Mouse (Mus musculus) forebrain, embryonic 13.5 days (tissue): ENCODE results near the gene Ipcef1. TPM values are rescaled to one million over a fixed set of nuclear protein-coding genes. Genes with fewer than 3 reads are reported as not detected.
"Not testable (repeated sequence)": the region's sequence is repeated elsewhere in the genome, so short reads cannot be mapped to it uniquely, and the experiment has no call there.

Experiments
- ATAC-seq: fragments of 200-750 bp; cut with Nextera tagmentation; 2 replicates; pipeline ENCODE4 v1.8.0; 2017
- H3K27ac ChIP-seq: fragments of 300-500 bp; sonication (generic); 2 replicates; pipeline ENCODE4 v1.5.1; 2015; ENCODE audit warnings: inconsistent platforms, mild to moderate bottlenecking, moderate library complexity
- H3K27me3 ChIP-seq: fragments of 300-500 bp; sonication (generic); 2 replicates; pipeline ENCODE4 v1.6.1; 2015; ENCODE audit warnings: mild to moderate bottlenecking, inconsistent platforms
- H3K36me3 ChIP-seq: fragments of 300-500 bp; sonication (generic); 2 replicates; pipeline ENCODE4 v1.6.1; 2015; ENCODE audit warnings: mild to moderate bottlenecking, inconsistent platforms; ENCODE audit not compliant: poor library complexity, severe bottlenecking
- H3K4me1 ChIP-seq: fragments of 300-500 bp; sonication (generic); 2 replicates; pipeline ENCODE4 v1.6.1; 2015; ENCODE audit warnings: inconsistent platforms
- H3K4me2 ChIP-seq: fragments of 300-500 bp; sonication (generic); 2 replicates; pipeline ENCODE4 v1.6.1; 2015; ENCODE audit warnings: inconsistent platforms, mild to moderate bottlenecking, moderate library complexity
- H3K4me3 ChIP-seq: fragments of 300-500 bp; sonication (generic); 2 replicates; pipeline ENCODE4 v1.5.1; 2015; ENCODE audit warnings: mild to moderate bottlenecking, inconsistent platforms
- H3K9ac ChIP-seq: fragments of 300-500 bp; sonication (generic); 2 replicates; pipeline ENCODE4 v1.6.1; 2015; ENCODE audit warnings: mild to moderate bottlenecking, inconsistent platforms
- H3K9me3 ChIP-seq: fragments of 300-500 bp; sonication (generic); replicated peaks from 2 replicates; pipeline ENCODE4 v1.6.1; 2016; ENCODE audit warnings: inconsistent platforms
- WGBS: fragments of 180-500 bp; shearing (Covaris S2); methylation state at CpG from one replicate; pipeline ENCODE4 v1.1.7; 2015; 5-methylcytosine and 5-hydroxymethylcytosine counted together
- polyA plus RNA-seq: library from polyadenylated mRNA; unstranded; fragments of >200 nt; fragmentation: Nextera tagmentation; extraction: Ambion mirVana; gene quantifications from 2 replicates; pipeline ENCODE4 v1.2.1, GENCODE M21; 2015

The Ipcef1 gene
- polyA plus RNA-seq, 1 experiment from 2014 or later, result 0.61 TPM

- Histone ChIP-seq H3K27me3 (no peaks in the 10 kb centered on the region), H3K4me1 (no peaks in the 10 kb centered on the region), H3K9me3 (no peaks in the 10 kb centered on the region), H3K9ac (no peak overlapping the region), H3K27ac (no peak overlapping the region), H3K4me3 (no peak overlapping the region), H3K4me2 (no peak overlapping the region), H3K36me3 (no peaks in the 10 kb centered on the region)
- WGBS, result 94% methylated on average over 9 of the region's 9 CpGs
- no peak for ATAC-seq
These were observed 31.7 kb downstream of the Ipcef1 start for GRCm38 (mm10) chr10:7020551-7020950.

GRCm38 (mm10) chr10:7019781-7020386 lies 32.4 kb downstream of the Ipcef1 start:
- ATAC-seq, result no peak
- 83% methylated on average over 7 of the region's 7 CpGs for WGBS
- no peaks in the 10 kb centered on the region for H3K27me3 ChIP-seq
- H3K27ac ChIP-seq, result no peak overlapping the region
- H3K4me2 ChIP-seq, result no peak overlapping the region
- H3K4me1 ChIP-seq, result no peaks in the 10 kb centered on the region
- H3K4me3 ChIP-seq, result no peak overlapping the region
- H3K9me3 ChIP-seq, result no peaks in the 10 kb centered on the region
- H3K36me3 ChIP-seq, result no peaks in the 10 kb centered on the region
- no peak overlapping the region for H3K9ac ChIP-seq

- Histone ChIP-seq H3K9ac (no peak overlapping the region), H3K4me3 (no peak overlapping the region), H3K9me3 (no peaks in the 10 kb centered on the region), H3K27me3 (no peaks in the 10 kb centered on the region), H3K4me1 (no peaks in the 10 kb centered on the region), H3K27ac (no peak overlapping the region), H3K4me2 (no peak overlapping the region), H3K36me3 (no peaks in the 10 kb centered on the region)
- WGBS, result 68% methylated on average over 1 of the region's 1 CpGs
- no peak for ATAC-seq
These were observed 37.1 kb downstream of the Ipcef1 start for GRCm38 (mm10) chr10:7015199-7015598.

- WGBS, result 88% methylated on average over 8 of the region's 8 CpGs
- no peak overlapping the region for H3K4me2 ChIP-seq
- no peak overlapping the region for H3K9ac ChIP-seq
- no peaks in the 10 kb centered on the region for H3K9me3 ChIP-seq
- ATAC-seq, result no peak
- no peak overlapping the region for H3K4me3 ChIP-seq
- no peaks in the 10 kb centered on the region for H3K27me3 ChIP-seq
- H3K36me3 ChIP-seq, result no peaks in the 10 kb centered on the region
- H3K27ac ChIP-seq, result no peak overlapping the region
- H3K4me1 ChIP-seq, result no peaks in the 10 kb centered on the region
These were observed 41.7 kb downstream of the Ipcef1 start for GRCm38 (mm10) chr10:7010543-7010942.

- 30% methylated on average over 5 of the region's 5 CpGs for WGBS
- no peaks in the 10 kb centered on the region for H3K9me3 ChIP-seq
These were observed 47.2 kb downstream of the Ipcef1 start for GRCm38 (mm10) chr10:7004980-7005538.

GRCm38 (mm10) chr10:7003898-7004297 lies 48.4 kb downstream of the Ipcef1 start:
- H3K27ac ChIP-seq, H3K4me3 ChIP-seq, ATAC-seq, H3K9me3 ChIP-seq, H3K4me2 ChIP-seq, H3K9ac ChIP-seq, H3K36me3 ChIP-seq, H3K4me1 ChIP-seq, H3K27me3 ChIP-seq: not testable (repeated sequence)

More at GRCm38 (mm10) chr10:7004980-7005538, 47.2 kb downstream of the Ipcef1 start:
- Histone ChIP-seq H3K27ac (no peak overlapping the region), H3K9ac (no peak overlapping the region), H3K4me3 (no peak overlapping the region), H3K36me3 (no peaks in the 10 kb centered on the region), H3K4me1 (0 out of 2 replicates have a peak, but pooled peaks cover 2% of the 10 kb centered on the region), H3K4me2 (no peak overlapping the region), H3K27me3 (no peaks in the 10 kb centered on the region)
- no peak for ATAC-seq

- Histone ChIP-seq H3K27ac (no peak overlapping the region), H3K9me3 (no peaks in the 10 kb centered on the region), H3K36me3 (no peaks in the 10 kb centered on the region), H3K27me3 (no peaks in the 10 kb centered on the region), H3K4me3 (no peak overlapping the region), H3K4me2 (no peak overlapping the region), H3K9ac (no peak overlapping the region), H3K4me1 (no peaks in the 10 kb centered on the region)
- WGBS, result 87% methylated on average over 3 of the region's 3 CpGs
- ATAC-seq, result no peak
These were observed 52.9 kb downstream of the Ipcef1 start for GRCm38 (mm10) chr10:6999355-6999754.

GRCm38 (mm10) chr10:6998576-6999250 lies 53.6 kb downstream of the Ipcef1 start:
- 85% methylated on average over 4 of the region's 4 CpGs for WGBS
- no peak for ATAC-seq

GRCm38 (mm10) chr10:6996895-6997294 lies 55.4 kb downstream of the Ipcef1 start:
- no peaks in the 10 kb centered on the region for H3K4me1 ChIP-seq
- H3K36me3 ChIP-seq, result no peaks in the 10 kb centered on the region
- WGBS, result 86% methylated on average over 3 of the region's 3 CpGs
- H3K4me3 ChIP-seq, result no peak overlapping the region
- H3K9me3 ChIP-seq, result no peaks in the 10 kb centered on the region
- no peak overlapping the region for H3K27ac ChIP-seq
- no peaks in the 10 kb centered on the region for H3K27me3 ChIP-seq
- no peak overlapping the region for H3K4me2 ChIP-seq
- no peak overlapping the region for H3K9ac ChIP-seq
- ATAC-seq, result no peak

More at GRCm38 (mm10) chr10:6998576-6999250, 53.6 kb downstream of the Ipcef1 start:
- no peak overlapping the region for H3K27ac ChIP-seq
- no peaks in the 10 kb centered on the region for H3K36me3 ChIP-seq
- H3K4me1 ChIP-seq, result no peaks in the 10 kb centered on the region
- no peak overlapping the region for H3K9ac ChIP-seq
- no peaks in the 10 kb centered on the region for H3K9me3 ChIP-seq
- no peak overlapping the region for H3K4me3 ChIP-seq
- no peak overlapping the region for H3K4me2 ChIP-seq
- no peaks in the 10 kb centered on the region for H3K27me3 ChIP-seq

GRCm38 (mm10) chr10:6988555-6988954 lies 63.7 kb downstream of the Ipcef1 start:
- Histone ChIP-seq H3K36me3 (no peaks in the 10 kb centered on the region), H3K9ac (no peak overlapping the region), H3K27ac (no peak overlapping the region), H3K27me3 (no peaks in the 10 kb centered on the region), H3K9me3 (no peaks in the 10 kb centered on the region), H3K4me3 (no peak overlapping the region), H3K4me1 (no peaks in the 10 kb centered on the region), H3K4me2 (no peak overlapping the region)
- 84% methylated on average over 1 of the region's 1 CpGs for WGBS
- ATAC-seq, result no peak

GRCm38 (mm10) chr10:6987399-6988098 lies 64.7 kb downstream of the Ipcef1 start:
- H3K27me3 ChIP-seq, result no peaks in the 10 kb centered on the region
- H3K4me1 ChIP-seq, result no peaks in the 10 kb centered on the region
- no peak for ATAC-seq
- 71% methylated on average over 4 of the region's 4 CpGs for WGBS
- H3K4me3 ChIP-seq, result no peak overlapping the region
- no peak overlapping the region for H3K27ac ChIP-seq
- no peak overlapping the region for H3K9ac ChIP-seq
- H3K36me3 ChIP-seq, result no peaks in the 10 kb centered on the region
- no peak overlapping the region for H3K4me2 ChIP-seq
- no peaks in the 10 kb centered on the region for H3K9me3 ChIP-seq

GRCm38 (mm10) chr10:6986246-6986645 lies 66.0 kb downstream of the Ipcef1 start:
- ATAC-seq, result no peak
- Histone ChIP-seq H3K9ac (no peak overlapping the region), H3K4me1 (no peaks in the 10 kb centered on the region), H3K4me2 (no peak overlapping the region), H3K36me3 (no peaks in the 10 kb centered on the region), H3K27me3 (no peaks in the 10 kb centered on the region), H3K4me3 (no peak overlapping the region), H3K27ac (no peak overlapping the region), H3K9me3 (no peaks in the 10 kb centered on the region)
- 98% methylated on average over 4 of the region's 4 CpGs for WGBS
